Comparison of ENCODE assay signal across 20 mouse cellular contexts in the genomic region with DNA sequence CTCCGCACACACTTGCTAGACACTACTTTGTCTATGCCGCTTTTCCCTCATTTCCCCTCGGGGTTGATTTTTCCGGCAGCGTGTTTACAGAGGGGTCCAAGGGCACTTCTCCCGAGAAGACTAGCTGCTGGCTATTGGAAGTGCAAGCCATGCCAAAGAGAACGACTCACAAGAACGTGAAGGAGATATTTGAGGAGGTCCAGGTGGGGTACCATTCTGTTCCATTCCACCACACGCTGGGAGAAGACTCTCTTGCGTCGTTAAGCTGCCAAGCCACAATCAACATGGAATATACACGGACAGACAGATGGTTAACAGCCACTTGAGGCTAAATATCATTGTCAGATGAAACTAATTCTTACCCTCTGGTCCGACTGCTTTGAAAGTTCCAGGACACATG.
"Had no signal": no experiment of that assay in that cellular context is flagged by ENCODE, and none has a peak within 500 bp of the region (broad histone marks: within the 10 kb centered on the region; RNA-seq: fewer than 3 reads in every experiment).

No protein-coding gene starts in this region.

- ATAC-seq: liver, postnatal 0 days; lung, postnatal 0 days; midbrain, embryonic 15.5 days had no signal

- H3K27ac ChIP-seq: kidney, embryonic 15.5 days; left cerebral cortex, adult 2 months; liver, embryonic 14.5 days; macrophage; midbrain, embryonic 12.5 days; midbrain, embryonic 15.5 days; neural tube, embryonic 12.5 days; neural tube, embryonic 15.5 days; stomach, postnatal 0 days had no signal

- H3K4me2 ChIP-seq: kidney, embryonic 15.5 days; lung, embryonic 14.5 days; midbrain, embryonic 12.5 days; midbrain, embryonic 15.5 days; neural tube, embryonic 12.5 days; neural tube, embryonic 15.5 days had no signal

- DNase-seq: kidney, postnatal 10 days; kidney, postnatal 36 days; layer of hippocampus, postnatal 36 days; liver, postnatal 0 days; lung, embryonic 14.5 days; right cerebral cortex, adult 18-20 months; right cerebral cortex, postnatal 14 days; right cerebral cortex, postnatal 4 days; thymus, adult 18-20 months; thymus, postnatal 36 days had no signal

- H3K27me3 ChIP-seq: kidney, embryonic 15.5 days; midbrain, embryonic 12.5 days; midbrain, embryonic 15.5 days; neural tube, embryonic 12.5 days; neural tube, embryonic 15.5 days had no signal

- H3K36me3 ChIP-seq: kidney, embryonic 15.5 days; midbrain, embryonic 12.5 days; midbrain, embryonic 15.5 days; neural tube, embryonic 12.5 days; neural tube, embryonic 15.5 days had no signal

- H3K4me3 ChIP-seq: kidney, embryonic 15.5 days; left cerebral cortex, adult 2 months; midbrain, embryonic 12.5 days; midbrain, embryonic 15.5 days; neural tube, embryonic 12.5 days; neural tube, embryonic 15.5 days had no signal

- H3K4me1 ChIP-seq: kidney, embryonic 15.5 days; midbrain, embryonic 12.5 days; midbrain, embryonic 15.5 days; neural tube, embryonic 12.5 days; neural tube, embryonic 15.5 days had no signal

- H3K9me3 ChIP-seq: kidney, embryonic 15.5 days; midbrain, embryonic 12.5 days; midbrain, embryonic 15.5 days; neural tube, embryonic 12.5 days; neural tube, embryonic 15.5 days had no signal

- H3K9ac ChIP-seq: kidney, embryonic 15.5 days; liver, embryonic 14.5 days; liver, postnatal 0 days; lung, embryonic 14.5 days; midbrain, embryonic 12.5 days; midbrain, embryonic 15.5 days; neural tube, embryonic 12.5 days; neural tube, embryonic 15.5 days had no signal
